Mouse (Mus musculus) stomach, postnatal 0 days (tissue): ENCODE measurements at regions not wholly inside any gene's neighbourhood (a gene's known extent, or its start where the extent isn't known, plus 50 kb on each side); places are given as distances from the start of the nearest gene placed in this dataset.

Experiments
- CTCF ChIP-seq: IDR thresholded peaks from 2 replicates; pipeline ENCODE4 v1.5.1; 2016; ENCODE audit warnings: antibody characterized with exemption, low read depth, mild to moderate bottlenecking, moderate library complexity
- EP300 ChIP-seq: optimal IDR thresholded peaks from 2 replicates; pipeline ENCODE3; 2016; ENCODE audit warnings: antibody characterized with exemption

- TF ChIP-seq EP300 (no peak), CTCF (peak; percentile 100)
Observed at GRCm38 (mm10) chr15:84613536-84614527, 55.6 kb upstream of the Prr5 start.
